Mouse (Mus musculus) neural tube, embryonic 12.5 days (tissue): ENCODE measurements at regions not wholly inside any gene's neighbourhood (a gene's known extent, or its start where the extent isn't known, plus 50 kb on each side); places are given as distances from the start of the nearest gene placed in this dataset.

Experiments used
- ATAC-seq: fragments of 200-750 bp; cut with Nextera tagmentation; 2 replicates; pipeline ENCODE4 v1.8.0; 2017; ENCODE audit warnings: low read depth, mild to moderate bottlenecking, moderate TSS enrichment, moderate library complexity; ENCODE audit not compliant: low FRiP score
- H3K27ac ChIP-seq: fragments of 300-500 bp; sonication (generic); 2 replicates; pipeline ENCODE4 v1.5.1; 2016
- H3K27me3 ChIP-seq: fragments of 300-500 bp; sonication (generic); replicated peaks from 2 replicates; pipeline ENCODE4 v1.6.1; 2016; ENCODE audit warnings: mild to moderate bottlenecking
- H3K36me3 ChIP-seq: fragments of 300-500 bp; sonication (generic); 2 replicates; pipeline ENCODE4 v1.6.1; 2016; ENCODE audit warnings: mild to moderate bottlenecking
- H3K4me1 ChIP-seq: fragments of 300-500 bp; sonication (generic); 2 replicates; pipeline ENCODE4 v1.6.1; 2016
- H3K4me2 ChIP-seq: fragments of 300-500 bp; sonication (generic); replicated peaks from 2 replicates; pipeline ENCODE4 v1.6.1; 2016; ENCODE audit warnings: mild to moderate bottlenecking
- H3K4me3 ChIP-seq: fragments of 300-500 bp; sonication (generic); 2 replicates; pipeline ENCODE4 v1.5.1; 2016
- H3K9ac ChIP-seq: fragments of 300-500 bp; sonication (generic); 2 replicates; pipeline ENCODE4 v1.6.1; 2016; ENCODE audit warnings: mild to moderate bottlenecking
- H3K9me3 ChIP-seq: fragments of 300-500 bp; sonication (generic); 2 replicates; pipeline ENCODE4 v1.6.1; 2016; ENCODE audit warnings: mild to moderate bottlenecking
- WGBS: fragments of 180-500 bp; shearing (Covaris S2); methylation state at CpG from one replicate; pipeline ENCODE4 v1.1.7; 2016; 5-methylcytosine and 5-hydroxymethylcytosine counted together

DNA sequence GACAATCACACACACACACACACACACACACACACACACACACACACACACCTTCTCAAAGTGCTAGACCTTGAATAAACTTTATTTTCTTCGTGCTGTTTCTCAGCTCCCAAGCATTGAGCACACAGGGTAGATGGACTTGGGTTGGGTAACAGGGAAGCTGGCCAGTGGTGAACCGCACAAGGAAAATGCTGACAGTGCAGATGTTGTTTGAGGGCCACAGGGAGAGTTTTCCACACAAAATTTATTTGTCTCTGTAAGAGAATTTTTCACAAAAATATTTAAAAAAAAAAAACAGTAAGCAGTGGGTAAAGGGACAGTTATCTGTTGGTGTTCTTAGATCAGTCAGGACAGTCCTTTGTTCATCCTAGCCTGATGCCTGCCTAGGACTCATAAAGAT lies 110.8 kb upstream of the Usp24 start:
- Histone ChIP-seq H3K27ac (no peak overlapping the region), H3K27me3 (no peaks in the 10 kb centered on the region), H3K4me2 (no peak overlapping the region)

DNA sequence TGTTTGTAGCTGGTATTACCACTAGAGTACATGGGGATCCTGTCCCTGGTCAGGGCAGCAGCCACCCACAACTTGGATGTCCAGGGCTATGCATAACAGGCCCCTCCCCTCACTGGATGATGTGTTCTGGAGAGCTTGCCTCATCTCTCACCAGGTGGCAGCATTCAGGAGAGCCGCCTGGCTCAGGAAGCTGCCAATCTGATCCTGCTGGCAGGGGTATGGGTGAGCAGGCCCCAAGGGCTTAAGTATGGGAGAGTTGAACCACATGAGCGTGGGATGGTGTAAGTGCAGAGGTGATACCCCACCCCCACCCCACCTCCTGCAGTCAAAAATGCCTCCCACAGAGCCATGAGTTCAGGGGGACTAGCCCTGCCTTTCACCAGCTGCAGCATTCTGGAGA lies 110.0 kb upstream of the Usp24 start:
- Histone ChIP-seq H3K36me3 (no peaks in the 10 kb centered on the region), H3K4me3 (no peak overlapping the region), H3K9me3 (no peaks in the 10 kb centered on the region), H3K4me2 (no peak overlapping the region), H3K27ac (no peak overlapping the region), H3K27me3 (no peaks in the 10 kb centered on the region), H3K9ac (no peak overlapping the region), H3K4me1 (peaks cover under 1% of the 10 kb centered on the region; the same call in 1 of the 2 replicates)
- no peak for ATAC-seq
- 56% methylated on average over 2 of the region's 2 CpGs for WGBS

More for the DNA sequence above, 110.8 kb upstream of the Usp24 start:
- Histone ChIP-seq H3K36me3 (no peaks in the 10 kb centered on the region), H3K4me3 (no peak overlapping the region), H3K4me1 (peaks cover 6% of the 10 kb centered on the region), H3K9me3 (no peaks in the 10 kb centered on the region), H3K9ac (no peak overlapping the region)
- no peak for ATAC-seq
- WGBS = 88% methylated on average over 2 of the region's 2 CpGs

DNA sequence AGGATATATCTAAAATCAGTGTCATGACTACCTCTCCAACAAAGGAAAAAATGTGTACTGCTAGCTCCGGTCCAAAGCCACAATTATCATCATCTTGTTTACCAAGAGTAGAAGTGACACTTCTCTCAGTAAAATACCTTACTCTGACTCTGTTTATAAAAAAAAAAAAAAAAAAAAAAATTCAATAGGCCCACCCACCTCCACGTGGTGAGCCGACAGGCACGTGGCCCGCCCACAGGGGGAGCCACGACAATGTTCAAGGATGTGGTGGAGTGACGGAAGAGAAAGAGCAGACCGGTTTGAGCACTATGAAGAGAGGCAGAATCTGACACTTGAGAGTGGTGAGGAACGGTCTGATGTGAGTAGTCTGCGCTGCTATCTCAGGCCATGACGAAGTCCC lies 106.5 kb upstream of the Usp24 start:
- no peak for ATAC-seq
- H3K36me3 ChIP-seq = no peaks in the 10 kb centered on the region
- WGBS = 88% methylated on average over 11 of the region's 11 CpGs
- H3K4me3 ChIP-seq = no peak overlapping the region
- no peaks in the 10 kb centered on the region for H3K27me3 ChIP-seq
- H3K4me1 ChIP-seq = peaks cover 3% of the 10 kb centered on the region; the same call in 1 of the 2 replicates
- no peak overlapping the region for H3K9ac ChIP-seq
- H3K9me3 ChIP-seq = no peaks in the 10 kb centered on the region
- no peak overlapping the region for H3K27ac ChIP-seq
- H3K4me2 ChIP-seq = no peak overlapping the region

DNA sequence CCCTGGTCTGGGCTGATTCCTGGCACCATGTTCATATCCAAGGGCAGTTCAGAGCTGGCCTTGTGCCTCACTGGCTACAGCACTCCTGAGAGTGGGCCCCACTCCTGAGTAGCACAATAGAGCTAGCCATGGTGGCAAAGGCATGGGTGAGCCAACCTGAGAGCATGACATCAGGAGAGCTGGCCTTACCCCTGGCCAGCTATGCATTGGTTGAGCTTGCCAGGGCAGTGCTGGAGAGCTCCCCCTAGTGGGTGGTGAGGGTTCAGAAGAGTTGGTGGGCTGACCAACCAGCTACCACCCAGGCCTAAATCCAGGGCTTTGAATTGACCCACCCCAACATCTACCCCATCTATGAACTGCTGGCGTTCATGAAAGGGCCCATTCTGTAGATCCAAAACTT lies 106.0 kb upstream of the Usp24 start:
- H3K4me3 ChIP-seq = no peak overlapping the region
- peaks cover 3% of the 10 kb centered on the region; the same call in 1 of the 2 replicates for H3K4me1 ChIP-seq
- H3K9ac ChIP-seq = no peak overlapping the region
- H3K9me3 ChIP-seq = no peaks in the 10 kb centered on the region
- 96% methylated on average over 1 of the region's 1 CpGs for WGBS
- H3K27ac ChIP-seq = no peak overlapping the region
- no peaks in the 10 kb centered on the region for H3K36me3 ChIP-seq
- no peak overlapping the region for H3K4me2 ChIP-seq
- no peaks in the 10 kb centered on the region for H3K27me3 ChIP-seq
- ATAC-seq = no peak

DNA sequence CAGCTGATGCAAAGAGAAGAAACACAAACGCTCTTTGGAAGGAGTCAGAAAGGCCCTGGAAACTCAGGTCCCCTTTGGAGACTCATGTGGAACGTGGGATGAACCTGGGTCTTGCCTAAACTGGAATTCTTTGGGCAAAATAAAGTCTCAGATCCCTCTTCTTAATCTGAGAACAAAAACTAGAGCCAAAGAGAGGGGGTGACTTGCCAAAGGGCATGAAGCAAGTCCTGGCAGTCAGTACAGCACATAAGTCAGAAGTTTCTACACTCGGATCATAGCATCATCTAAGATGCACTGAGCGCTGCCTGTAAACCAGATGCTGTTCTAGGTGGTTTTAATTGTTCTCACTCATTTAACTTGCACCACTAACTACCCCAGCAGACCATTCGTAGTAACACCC lies 101.8 kb upstream of the Usp24 start:
- ATAC-seq = no peak
- H3K27ac ChIP-seq = no peak overlapping the region
- WGBS = 89% methylated on average over 5 of the region's 5 CpGs

DNA sequence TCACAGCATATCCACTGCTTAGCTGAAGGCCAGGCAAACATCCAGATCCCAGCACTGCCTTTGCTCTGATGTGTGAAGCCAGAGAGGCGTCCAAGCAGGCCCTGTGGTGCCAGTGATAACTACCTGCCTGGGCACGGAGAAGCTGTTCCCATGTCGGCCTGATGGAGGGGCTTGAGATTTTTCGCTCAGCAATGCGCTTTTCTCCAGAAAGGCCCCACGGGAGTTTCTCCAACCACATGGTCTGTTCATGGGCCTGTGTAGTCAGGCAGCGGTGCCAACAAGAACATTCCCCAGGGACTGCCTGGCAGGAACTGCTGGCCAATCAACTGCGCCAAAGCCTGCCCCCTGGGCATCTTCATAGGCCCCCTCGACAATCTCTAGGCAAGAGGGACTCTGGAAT lies 95.4 kb upstream of the Usp24 start:
- ATAC-seq = no peak
- no peaks in the 10 kb centered on the region for H3K4me1 ChIP-seq
- H3K27ac ChIP-seq = no peak overlapping the region
- no peak overlapping the region for H3K4me3 ChIP-seq
- no peak overlapping the region for H3K9ac ChIP-seq
- WGBS = 82% methylated on average over 9 of the region's 9 CpGs
- no peaks in the 10 kb centered on the region for H3K9me3 ChIP-seq
- no peak overlapping the region for H3K4me2 ChIP-seq
- H3K36me3 ChIP-seq = no peaks in the 10 kb centered on the region
- H3K27me3 ChIP-seq = no peaks in the 10 kb centered on the region

More for the DNA sequence above, 101.8 kb upstream of the Usp24 start:
- Histone ChIP-seq H3K4me3 (no peak overlapping the region), H3K36me3 (no peaks in the 10 kb centered on the region), H3K9me3 (no peaks in the 10 kb centered on the region), H3K27me3 (no peaks in the 10 kb centered on the region), H3K4me2 (no peak overlapping the region), H3K4me1 (peaks cover 3% of the 10 kb centered on the region; the same call in 1 of the 2 replicates), H3K9ac (no peak overlapping the region)

DNA sequence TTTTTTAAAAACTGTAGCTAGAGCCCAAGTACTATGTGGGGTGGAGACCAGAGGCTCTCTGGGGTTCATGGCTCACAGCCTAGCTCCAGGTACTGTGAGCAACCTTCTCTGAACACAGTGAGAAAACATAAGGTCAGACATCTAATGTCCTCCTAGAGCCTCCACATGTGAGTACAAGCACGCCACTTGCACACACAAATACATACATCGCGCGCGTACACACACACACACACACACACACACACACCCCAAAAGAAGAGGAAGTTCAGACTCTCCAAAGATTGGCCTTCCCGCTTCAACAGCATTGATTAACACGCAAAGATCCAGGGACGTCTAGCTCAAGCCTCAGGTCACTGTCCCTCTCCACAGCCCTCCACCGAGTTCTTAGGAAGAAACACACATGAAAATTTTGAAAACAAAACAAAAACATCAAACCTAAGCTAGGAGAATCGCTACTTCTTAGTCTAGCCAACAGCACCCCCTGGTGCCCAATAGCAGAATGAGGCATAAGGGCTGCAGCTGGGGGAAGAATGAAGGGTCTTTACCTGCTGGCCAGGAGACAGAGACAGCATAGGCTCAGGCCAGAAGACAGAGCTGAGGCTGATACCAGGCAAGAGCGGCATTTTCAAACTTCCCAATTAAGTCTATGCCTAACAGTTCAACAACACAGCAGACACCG lies 90.7 kb upstream of the Usp24 start:
- no peak overlapping the region for H3K4me3 ChIP-seq
- H3K27me3 ChIP-seq = no peaks in the 10 kb centered on the region
- H3K4me1 ChIP-seq = no peaks in the 10 kb centered on the region
- WGBS = 54% methylated on average over 12 of the region's 12 CpGs
- ATAC-seq = peak; percentile 65; the same call in 1 of the 2 replicates
- no peak overlapping the region for H3K4me2 ChIP-seq
- H3K36me3 ChIP-seq = no peaks in the 10 kb centered on the region
- H3K27ac ChIP-seq = no peak overlapping the region
- H3K9ac ChIP-seq = no peak overlapping the region
- no peaks in the 10 kb centered on the region for H3K9me3 ChIP-seq

DNA sequence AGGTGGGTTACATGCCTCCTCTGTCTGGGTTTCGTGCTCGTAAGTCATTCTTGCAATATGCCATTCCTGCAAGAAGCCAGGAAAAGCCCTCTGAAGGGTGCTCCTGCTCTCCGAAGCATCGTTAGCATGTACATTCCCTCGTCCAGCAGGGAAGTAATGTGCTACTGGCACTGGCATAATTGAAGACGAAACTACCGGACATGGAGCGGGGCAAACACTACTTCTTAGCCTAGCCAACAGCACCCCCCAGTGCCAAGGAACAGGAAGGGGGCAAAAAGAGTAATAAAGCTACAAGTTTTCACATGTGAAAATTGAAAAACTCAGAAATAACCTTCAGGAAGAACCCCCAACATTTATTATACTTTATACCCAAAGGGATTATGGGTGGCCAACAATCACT lies 88.6 kb upstream of the Usp24 start:
- Histone ChIP-seq H3K9me3 (no peaks in the 10 kb centered on the region), H3K27ac (no peak overlapping the region), H3K9ac (no peak overlapping the region)

DNA sequence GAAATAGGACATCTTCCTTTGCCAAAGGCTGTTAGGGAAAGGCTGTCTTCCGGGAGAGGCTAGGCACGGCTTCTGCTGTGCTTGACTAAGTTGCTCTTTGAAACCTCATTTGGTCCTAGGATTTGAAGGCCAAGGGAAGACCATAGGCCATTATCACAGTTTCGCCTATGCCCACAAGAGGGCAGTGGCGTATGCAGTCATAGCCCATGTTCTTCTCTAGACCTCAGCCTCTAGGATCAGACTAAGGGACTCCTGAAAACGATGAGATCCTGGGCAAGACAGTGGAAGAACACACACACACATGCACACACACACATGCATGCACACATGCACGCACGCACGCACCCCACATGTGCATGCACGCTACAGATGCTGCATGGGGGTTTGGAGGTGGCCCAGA lies 87.5 kb upstream of the Usp24 start:
- Histone ChIP-seq H3K9ac (no peak overlapping the region), H3K4me3 (no peak overlapping the region), H3K9me3 (no peaks in the 10 kb centered on the region), H3K4me2 (no peak overlapping the region), H3K4me1 (0 out of 2 replicates have a peak, but pooled peaks cover 3% of the 10 kb centered on the region), H3K27me3 (no peaks in the 10 kb centered on the region), H3K27ac (no peak overlapping the region), H3K36me3 (no peaks in the 10 kb centered on the region)
- 45% methylated on average over 9 of the region's 9 CpGs for WGBS
- peak; percentile 73 for ATAC-seq

More for the DNA sequence above, 88.6 kb upstream of the Usp24 start:
- ATAC-seq = no peak
- Histone ChIP-seq H3K4me2 (no peak overlapping the region), H3K36me3 (no peaks in the 10 kb centered on the region), H3K27me3 (no peaks in the 10 kb centered on the region), H3K4me1 (0 out of 2 replicates have a peak, but pooled peaks cover 1% of the 10 kb centered on the region), H3K4me3 (no peak overlapping the region)
- 76% methylated on average over 8 of the region's 8 CpGs for WGBS

DNA sequence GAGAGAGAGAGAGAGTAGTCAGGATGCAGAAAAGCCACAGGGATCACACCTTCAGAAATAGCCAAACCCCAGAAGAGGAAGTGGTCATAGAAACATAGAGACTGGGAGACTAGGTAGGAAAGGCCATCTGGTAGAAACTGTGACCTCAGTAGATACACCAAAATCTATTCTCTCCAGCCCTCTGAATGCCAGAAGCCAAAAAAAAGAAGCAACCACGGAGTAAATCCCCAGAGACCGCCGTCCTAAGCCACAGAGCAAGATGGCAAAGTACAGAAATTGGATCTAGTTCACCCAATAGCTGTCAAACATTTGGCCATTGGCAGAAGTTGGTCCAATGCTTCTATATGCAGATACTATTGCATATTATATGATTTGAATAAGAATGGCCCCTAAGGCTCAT lies 86.5 kb upstream of the Usp24 start:
- Histone ChIP-seq H3K4me3 (no peak overlapping the region), H3K27me3 (no peaks in the 10 kb centered on the region), H3K4me1 (0 out of 2 replicates have a peak, but pooled peaks cover 3% of the 10 kb centered on the region), H3K9me3 (no peaks in the 10 kb centered on the region), H3K36me3 (no peaks in the 10 kb centered on the region), H3K27ac (no peak overlapping the region), H3K4me2 (no peak overlapping the region), H3K9ac (no peak overlapping the region)
- WGBS = 80% methylated on average over 3 of the region's 3 CpGs
- no peak for ATAC-seq

DNA sequence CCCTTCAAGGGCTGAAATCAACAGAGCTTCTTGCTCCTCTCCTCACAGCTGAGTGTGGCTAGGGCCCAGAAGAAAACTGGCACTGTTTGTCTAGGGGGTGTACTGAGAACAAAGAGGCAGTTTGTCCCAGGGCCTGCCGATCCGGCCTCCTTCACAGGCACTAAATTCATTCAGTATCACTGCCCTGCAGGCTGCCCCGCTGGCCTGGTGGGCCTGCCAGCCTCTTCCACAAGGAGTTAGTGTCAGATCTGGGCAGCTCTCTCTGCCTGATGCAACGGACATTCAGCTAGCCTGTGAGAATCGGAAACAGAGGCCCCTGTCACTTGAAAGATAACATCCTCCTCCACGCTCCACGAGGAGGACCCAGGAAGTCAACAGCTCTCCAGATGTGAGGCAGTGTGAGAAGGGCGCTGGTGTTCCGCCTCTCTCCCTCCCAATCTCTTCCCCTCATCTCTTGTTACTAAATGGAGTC lies 83.5 kb upstream of the Usp24 start:
- Histone ChIP-seq H3K4me3 (no peak overlapping the region), H3K27ac (no peak overlapping the region), H3K27me3 (no peaks in the 10 kb centered on the region), H3K4me2 (no peak overlapping the region), H3K36me3 (no peaks in the 10 kb centered on the region), H3K9ac (no peak overlapping the region), H3K4me1 (0 out of 2 replicates have a peak, but pooled peaks cover 3% of the 10 kb centered on the region), H3K9me3 (no peaks in the 10 kb centered on the region)
- WGBS = 40% methylated on average over 9 of the region's 9 CpGs
- no peak for ATAC-seq

DNA sequence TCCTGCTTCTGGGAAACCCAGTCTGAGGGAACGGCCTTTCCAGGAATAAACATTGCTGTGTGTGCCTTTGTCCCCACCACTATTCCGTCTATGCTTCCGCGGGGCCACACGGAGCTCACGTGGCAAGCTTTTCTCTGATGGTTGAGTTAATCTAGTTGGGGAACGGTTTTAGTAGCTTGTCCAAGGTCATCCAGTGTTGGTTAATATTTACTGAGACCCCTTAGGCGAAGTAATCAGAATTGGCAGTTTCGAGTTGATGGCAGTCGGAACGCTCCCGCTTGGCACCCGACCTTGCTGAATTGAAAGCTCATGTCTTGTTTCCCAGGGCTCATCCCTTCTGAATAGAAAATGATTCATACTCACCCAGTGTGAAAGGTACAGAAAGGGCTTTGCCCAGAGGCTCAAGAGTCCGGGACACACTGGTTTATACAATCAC lies 71.6 kb upstream of the Usp24 start:
- Histone ChIP-seq H3K4me3 (no peak overlapping the region), H3K36me3 (no peaks in the 10 kb centered on the region), H3K9ac (no peak overlapping the region), H3K4me1 (no peaks in the 10 kb centered on the region), H3K4me2 (no peak overlapping the region), H3K27ac (no peak overlapping the region), H3K9me3 (no peaks in the 10 kb centered on the region), H3K27me3 (no peaks in the 10 kb centered on the region)
- no peak for ATAC-seq
- WGBS = 94% methylated on average over 14 of the region's 14 CpGs
